8 mouse cellular contexts compared by ENCODE assay signal in the genomic region with DNA sequence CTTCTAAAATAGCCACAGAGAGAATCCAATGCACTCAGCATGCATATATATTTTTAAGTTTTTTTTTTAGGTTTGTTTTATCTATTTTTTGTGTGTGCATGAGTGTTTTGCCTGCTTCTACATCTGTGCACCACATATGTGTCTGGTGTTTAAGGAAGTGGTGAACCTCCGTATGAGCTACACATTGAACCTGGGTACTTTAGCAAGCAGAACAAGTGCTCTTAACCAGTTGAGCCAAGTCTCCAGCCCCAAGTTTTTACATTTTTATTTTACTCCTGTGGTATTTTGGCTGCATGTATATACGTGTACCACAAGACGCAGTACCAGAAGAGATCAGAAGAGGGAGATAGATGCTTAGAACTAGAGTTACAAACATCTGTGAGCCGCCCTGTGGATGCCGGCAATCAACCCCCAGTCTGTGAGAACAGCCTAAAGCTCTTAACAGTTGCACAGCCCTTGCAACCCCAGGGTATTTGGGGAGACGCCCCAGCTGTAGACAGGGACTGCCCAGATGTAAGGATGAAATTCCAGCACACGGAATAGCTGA. TPM values are rescaled to one million over a fixed set of nuclear protein-coding genes. Genes with fewer than 3 reads are reported as not detected.
DNase-seq lines count a peak whose midpoint lies in the region; ATAC-seq and TF ChIP-seq lines count a peak whose summit lies in the region.

No protein-coding gene starts in this region.

- ATAC-seq in granulocyte monocyte progenitor cell, adult 5-6 weeks (replicated peaks; ENCODE audit: poor library complexity, severe bottlenecking), result peak; percentile 53
- ATAC-seq in kidney, embryonic 16.5 days (ENCODE audit: low FRiP score, low TSS enrichment), result peak; percentile 33; the same call in 1 of the 2 replicates
- peak; percentile 66 for ATAC-seq in megakaryocyte, adult 5-6 weeks (ENCODE audit: poor library complexity, severe bottlenecking)

- peaks cover 2% of the 10 kb centered on the region; the same call in 1 of the 2 replicates for H3K9me3 ChIP-seq in kidney, embryonic 16.5 days (ENCODE audit: low read length)

- peak; percentile 44; the same call in 1 of the 2 replicates for TF ChIP-seq CTCF in bone marrow, adult 2 months (IDR thresholded peaks at IDR 0.05; ENCODE audit: control insufficient read depth, insufficient read depth, low read length)

- H3K27me3 ChIP-seq in kidney, embryonic 16.5 days (ENCODE audit: insufficient read depth, low read length), result no peaks in the 10 kb centered on the region

- peak; percentile 44 to 85 for DNase-seq in left cerebral cortex, postnatal 14 days (ENCODE audit: low spot score in 2 of 2)
- DNase-seq in left cerebral cortex, postnatal 10 days (ENCODE audit: extremely low spot score in 1 of 2, low spot score in 2 of 2), result no peak
- no peak for DNase-seq in urinary bladder, adult 18-20 months (ENCODE audit: low spot score in 2 of 2)
- no peak for DNase-seq in frontal cortex, postnatal 25 days (ENCODE audit: low spot score in 2 of 2)

- peak overlapping the region; percentile 54; the same call in 1 of the 2 replicates for H3K4me2 ChIP-seq in kidney, embryonic 16.5 days (replicated peaks; ENCODE audit: low read depth, low read length)

- peaks cover 2% of the 10 kb centered on the region; the same call in 1 of the 2 replicates for H3K4me1 ChIP-seq in bone marrow, adult 2 months (ENCODE audit: control insufficient read depth, insufficient read depth, low read length)
- peaks cover 16% of the 10 kb centered on the region; the same call in 1 of the 2 replicates for H3K4me1 ChIP-seq in kidney, embryonic 16.5 days (ENCODE audit: insufficient read depth, low read length)

- no peak for TF ChIP-seq POLR2A in bone marrow, adult 2 months (IDR thresholded peaks at IDR 0.05; ENCODE audit: borderline replicate concordance, control insufficient read depth, low read depth, low read length)

- no peak overlapping the region for H3K27ac ChIP-seq in bone marrow, adult 2 months (ENCODE audit: control insufficient read depth, insufficient read depth, low read depth, low read length, poor library complexity)
- no peak overlapping the region for H3K27ac ChIP-seq in kidney, embryonic 16.5 days (ENCODE audit: low read length)

- H3K36me3 ChIP-seq in kidney, embryonic 16.5 days (ENCODE audit: insufficient read depth, low read length), result no peaks in the 10 kb centered on the region

- intact Hi-C loops in left cerebral cortex, postnatal 14 days (cut with DNase I), result loop anchor here (5.0 kb wide), 1 partner anchor 69 kb away; no protein-coding TSS in a partner anchor
- intact Hi-C loops in left cerebral cortex, postnatal 10 days (cut with DNase I), result no loop called here

- WGBS in bone marrow, adult 2 months, result 10% methylated on average over 7 of the region's 7 CpGs
- 16% methylated on average over 7 of the region's 7 CpGs for WGBS in kidney, embryonic 16.5 days

- no peak overlapping the region for H3K4me3 ChIP-seq in bone marrow, adult 2 months (replicated peaks; ENCODE audit: control insufficient read depth, low read depth, low read length)
- no peak overlapping the region for H3K4me3 ChIP-seq in kidney, embryonic 16.5 days (ENCODE audit: low read length)

- no peak overlapping the region for H3K9ac ChIP-seq in kidney, embryonic 16.5 days (replicated peaks; ENCODE audit: low read length)

RNA-seq across cellular contexts. Expression of a gene that starts 17.7 kb away (rescaled TPM):
- total RNA-seq in left cerebral cortex, postnatal 14 days (2021), result 10 to 100 TPM; 47.2 to 50.5 TPM
- 10 to 100 TPM; 47.9 to 50.8 TPM for total RNA-seq in left cerebral cortex, postnatal 10 days (2021)
- 24.7 and 35.1 TPM in 2 replicates for polyA plus RNA-seq in bone marrow, adult 2 months (2011; ENCODE audit: insufficient read depth, insufficient read length, low replicate concordance, missing spikeins)
- total RNA-seq in granulocyte monocyte progenitor cell, adult 5-6 weeks (2014; fragmentation: Nextera tagmentation), result 28.8 TPM in 2 replicates
- total RNA-seq in granulocyte monocyte progenitor cell, adult 5-6 weeks (2017), result 31.9 and 33.5 TPM in 2 replicates
- 67.4 and 68.1 TPM in 2 replicates for polyA plus RNA-seq in kidney, embryonic 16.5 days (2015; fragmentation: Nextera tagmentation; extraction: Ambion mirVana)
- 17.7 and 18.8 TPM in 2 replicates for total RNA-seq in megakaryocyte, adult 5-6 weeks (2015)
- 34.0 and 36.9 TPM in 2 replicates for total RNA-seq in megakaryocyte, adult 5-6 weeks (2017)

RNA-seq across cellular contexts. Expression of a gene that starts 26.8 kb away (rescaled TPM):
- 1 to 10 TPM; 3.4 to 5.2 TPM for total RNA-seq in left cerebral cortex, postnatal 14 days (2021)
- 1 to 10 TPM; 2.2 to 2.3 TPM for total RNA-seq in left cerebral cortex, postnatal 10 days (2021)
- 0.65 and 1.00 TPM in 2 replicates for polyA plus RNA-seq in bone marrow, adult 2 months (2011; ENCODE audit: insufficient read depth, insufficient read length, low replicate concordance, missing spikeins)
- total RNA-seq in granulocyte monocyte progenitor cell, adult 5-6 weeks (2014; fragmentation: Nextera tagmentation), result not detected in 2 replicates
- total RNA-seq in granulocyte monocyte progenitor cell, adult 5-6 weeks (2017), result 0.21 and 0.56 TPM in 2 replicates
- polyA plus RNA-seq in kidney, embryonic 16.5 days (2015; fragmentation: Nextera tagmentation; extraction: Ambion mirVana), result 0.13 and 0.14 TPM in 2 replicates
- 3.6 and 4.0 TPM in 2 replicates for total RNA-seq in megakaryocyte, adult 5-6 weeks (2015)
- 7.9 and 9.0 TPM in 2 replicates for total RNA-seq in megakaryocyte, adult 5-6 weeks (2017)

RNA-seq across cellular contexts. Expression of a gene that starts 43.6 kb away (rescaled TPM):
- 10 to 100 TPM; 35.3 to 37.5 TPM for total RNA-seq in left cerebral cortex, postnatal 14 days (2021)
- total RNA-seq in left cerebral cortex, postnatal 10 days (2021), result 10 to 100 TPM; 29.7 to 33.9 TPM
- 42.9 and 74.7 TPM in 2 replicates for polyA plus RNA-seq in bone marrow, adult 2 months (2011; ENCODE audit: insufficient read depth, insufficient read length, low replicate concordance, missing spikeins)
- 6.4 and 8.9 TPM in 2 replicates for total RNA-seq in granulocyte monocyte progenitor cell, adult 5-6 weeks (2014; fragmentation: Nextera tagmentation)
- total RNA-seq in granulocyte monocyte progenitor cell, adult 5-6 weeks (2017), result 5.5 and 5.9 TPM in 2 replicates
- polyA plus RNA-seq in kidney, embryonic 16.5 days (2015; fragmentation: Nextera tagmentation; extraction: Ambion mirVana), result 58.7 and 64.1 TPM in 2 replicates
- total RNA-seq in megakaryocyte, adult 5-6 weeks (2015), result 14.6 and 15.0 TPM in 2 replicates
- 13.5 and 19.3 TPM in 2 replicates for total RNA-seq in megakaryocyte, adult 5-6 weeks (2017)

RNA-seq across cellular contexts. Expression of a gene that starts 55.9 kb away (rescaled TPM):
- 10 to 100 TPM; 76.2 to 79.6 TPM for total RNA-seq in left cerebral cortex, postnatal 14 days (2021)
- 10 to 100 TPM; 65.6 to 67.5 TPM for total RNA-seq in left cerebral cortex, postnatal 10 days (2021)
- polyA plus RNA-seq in bone marrow, adult 2 months (2011; ENCODE audit: insufficient read depth, insufficient read length, low replicate concordance, missing spikeins), result 6.5 and 7.9 TPM in 2 replicates
- 19.9 and 25.7 TPM in 2 replicates for total RNA-seq in granulocyte monocyte progenitor cell, adult 5-6 weeks (2014; fragmentation: Nextera tagmentation)
- 3.8 and 4.1 TPM in 2 replicates for total RNA-seq in granulocyte monocyte progenitor cell, adult 5-6 weeks (2017)
- polyA plus RNA-seq in kidney, embryonic 16.5 days (2015; fragmentation: Nextera tagmentation; extraction: Ambion mirVana), result 14.3 and 15.3 TPM in 2 replicates
- total RNA-seq in megakaryocyte, adult 5-6 weeks (2015), result 6.8 and 7.3 TPM in 2 replicates
- 3.0 and 3.9 TPM in 2 replicates for total RNA-seq in megakaryocyte, adult 5-6 weeks (2017)

Comparison
In these comparisons a context has a peak if more than half of its experiments do, and no peak if none do; other contexts are left out.
1. DNase-seq: peak in left cerebral cortex, postnatal 14 days (2 of 2); none in left cerebral cortex, postnatal 10 days (0 of 2), urinary bladder, adult 18-20 months (0 of 2) and frontal cortex, postnatal 25 days (0 of 2).
2. Peak in every context shown above with its lines, with median percentiles within 50 percentile points of each other: ATAC-seq.